Mouse (Mus musculus): ENCODE measurements around the gene Eps15l1.

DNA sequence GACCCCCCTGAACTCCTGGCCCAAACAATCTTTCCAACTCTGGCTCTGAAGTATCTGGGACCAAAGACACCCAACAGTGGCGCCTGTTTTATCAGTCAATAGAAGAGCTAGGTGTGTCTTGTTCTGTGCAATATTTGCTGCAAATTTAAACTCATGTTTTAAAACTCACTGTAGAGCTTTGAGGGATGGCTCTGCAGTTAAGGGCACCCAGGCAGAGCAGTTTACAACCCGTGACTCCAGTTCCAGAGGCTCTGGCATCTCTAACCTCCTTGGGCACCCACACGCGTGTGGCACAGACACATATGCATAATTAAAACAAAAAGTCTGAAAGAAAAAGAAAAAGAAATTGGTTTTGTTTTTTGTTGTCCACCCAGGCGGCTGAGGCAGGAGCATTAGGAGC, 119.8 kb downstream of the Eps15l1 start:
- TF ChIP-seq POLR2A (IDR thresholded peaks at IDR 0.05; ENCODE audit: insufficient read length, low read depth) = no peak
- TF ChIP-seq MAX (IDR thresholded peaks at IDR 0.05; ENCODE audit: low read depth) = no peak
- TF ChIP-seq TCF3 (IDR thresholded peaks at IDR 0.05; ENCODE audit: insufficient read length, low read depth) = no peak
- no peak for TF ChIP-seq MYOG (IDR thresholded peaks at IDR 0.05; ENCODE audit: control insufficient read depth in 1 of 3, insufficient read depth in 1 of 3, insufficient read length in 2 of 3, low read depth in 2 of 3)
- TF ChIP-seq E2F4 (IDR thresholded peaks at IDR 0.05; ENCODE audit: insufficient read depth) = no peak
- no peak for TF ChIP-seq CEBPB (IDR thresholded peaks at IDR 0.05; ENCODE audit: insufficient read depth, poor library complexity, severe bottlenecking)
- no peak for TF ChIP-seq POLR2AphosphoS2 (IDR thresholded peaks at IDR 0.05; ENCODE audit: insufficient read length, low read depth)
- TF ChIP-seq MYOD1 (IDR thresholded peaks at IDR 0.05; ENCODE audit: control insufficient read depth in 1 of 3, insufficient read length in 2 of 3, low read depth in 2 of 3) = no peak
- TF ChIP-seq USF1 (IDR thresholded peaks at IDR 0.05; ENCODE audit: low read depth) = no peak
- no peak for TF ChIP-seq TCF12 (IDR thresholded peaks at IDR 0.05; ENCODE audit: insufficient read depth, poor library complexity, severe bottlenecking)
- no peak for TF ChIP-seq REST (IDR thresholded peaks at IDR 0.05; ENCODE audit: insufficient read depth, insufficient read length)
- no peak for TF ChIP-seq SRF (IDR thresholded peaks at IDR 0.05; ENCODE audit: control insufficient read depth, insufficient read length, low read depth)
